Mouse (Mus musculus) hindbrain, embryonic 16.5 days (tissue): ENCODE results near the gene Scgb1b2. TPM values are rescaled to one million over a fixed set of nuclear protein-coding genes. Genes with fewer than 3 reads are reported as not detected.

Experiments used
- ATAC-seq: fragments of 200-750 bp; cut with Nextera tagmentation; 2 replicates; pipeline ENCODE4 v1.8.0; 2017; ENCODE audit warnings: moderate TSS enrichment, moderate library complexity
- H3K27ac ChIP-seq: fragments of 300-500 bp; sonication (generic); 2 replicates; pipeline ENCODE4 v1.5.1; 2014; ENCODE audit warnings: low read depth, mild to moderate bottlenecking, control low read depth, low read length, moderate library complexity
- H3K27me3 ChIP-seq: fragments of 300-500 bp; sonication (generic); replicated peaks from 2 replicates; pipeline ENCODE4 v1.6.1; 2014; ENCODE audit warnings: low read length; ENCODE audit not compliant: control insufficient read depth, insufficient read depth
- H3K36me3 ChIP-seq: fragments of 300-500 bp; sonication (generic); 2 replicates; pipeline ENCODE4 v1.6.1; 2014; ENCODE audit warnings: mild to moderate bottlenecking, low read length, moderate library complexity, mixed read lengths; ENCODE audit not compliant: control insufficient read depth, insufficient read depth
- H3K4me1 ChIP-seq: fragments of 300-500 bp; sonication (generic); 2 replicates; pipeline ENCODE4 v1.6.1; 2014; ENCODE audit warnings: low read depth, low read length; ENCODE audit not compliant: control insufficient read depth, insufficient read depth
- H3K4me2 ChIP-seq: fragments of 300-500 bp; sonication (generic); 2 replicates; pipeline ENCODE4 v1.6.1; 2014; ENCODE audit warnings: mild to moderate bottlenecking, low read length, control low read depth, moderate library complexity
- H3K4me3 ChIP-seq: fragments of 300-500 bp; sonication (generic); 2 replicates; pipeline ENCODE4 v1.5.1; 2014; ENCODE audit warnings: mild to moderate bottlenecking, low read length, control low read depth, moderate library complexity
- H3K9ac ChIP-seq: fragments of 300-500 bp; sonication (generic); 2 replicates; pipeline ENCODE4 v1.6.1; 2014; ENCODE audit warnings: low read depth, mild to moderate bottlenecking, control low read depth, low read length, moderate library complexity
- H3K9me3 ChIP-seq: fragments of 300-500 bp; sonication (generic); 2 replicates; pipeline ENCODE4 v1.6.1; 2014; ENCODE audit warnings: mild to moderate bottlenecking, low read length, moderate library complexity; ENCODE audit not compliant: control insufficient read depth
- WGBS: fragments of 180-500 bp; shearing (Covaris S2); extraction: QIAGEN DNeasy Blood & Tissue Kit; methylation state at CpG from one replicate; pipeline ENCODE4 v1.1.7; 2014; 5-methylcytosine and 5-hydroxymethylcytosine counted together
- polyA plus RNA-seq: library from polyadenylated mRNA; unstranded; fragments of >200 nt; fragmentation: Nextera tagmentation; extraction: Ambion mirVana; gene quantifications from 2 replicates; pipeline ENCODE4 v1.2.1, GENCODE M21; 2015

Scgb1b2 gene
- polyA plus RNA-seq = not detected in 2 replicates

DNA sequence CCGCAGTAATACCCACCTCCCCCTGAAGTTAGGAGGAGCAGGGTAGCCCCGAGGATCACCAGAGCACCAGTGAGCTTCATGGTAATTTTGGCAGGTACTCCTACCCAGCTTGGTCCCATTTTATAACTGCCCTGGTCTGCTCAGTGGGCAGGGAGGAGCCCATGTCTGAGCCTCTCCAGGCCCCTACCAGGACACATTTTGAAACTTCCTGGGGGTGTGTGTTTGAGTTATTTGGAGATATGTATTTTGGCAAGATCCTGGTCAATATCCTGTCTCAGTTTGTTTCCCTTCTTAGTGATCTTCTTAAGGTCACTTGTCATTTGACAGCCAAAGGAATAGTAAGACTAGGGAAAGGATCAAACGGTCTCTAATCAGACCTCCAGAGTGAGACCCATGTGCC, at the start of gene Scgb1b2:
TSS of gene Scgb1b2 (minus strand) at position 101 of the 400 bp plus-strand sequence.
- no peaks in the 10 kb centered on the region for H3K4me1 ChIP-seq
- H3K27me3 ChIP-seq = no peaks in the 10 kb centered on the region
- H3K27ac ChIP-seq = no peak within 1 kb of the TSS
- H3K36me3 ChIP-seq = no peaks in the 10 kb centered on the region
- no peak within 1 kb of the TSS for H3K4me3 ChIP-seq
- ATAC-seq = no peak
- no peak within 1 kb of the TSS for H3K4me2 ChIP-seq
- H3K9me3 ChIP-seq = peaks cover 24% of the 10 kb centered on the region
- H3K9ac ChIP-seq = no peak within 1 kb of the TSS
- WGBS = 79% methylated on average over 3 of the region's 3 CpGs

DNA sequence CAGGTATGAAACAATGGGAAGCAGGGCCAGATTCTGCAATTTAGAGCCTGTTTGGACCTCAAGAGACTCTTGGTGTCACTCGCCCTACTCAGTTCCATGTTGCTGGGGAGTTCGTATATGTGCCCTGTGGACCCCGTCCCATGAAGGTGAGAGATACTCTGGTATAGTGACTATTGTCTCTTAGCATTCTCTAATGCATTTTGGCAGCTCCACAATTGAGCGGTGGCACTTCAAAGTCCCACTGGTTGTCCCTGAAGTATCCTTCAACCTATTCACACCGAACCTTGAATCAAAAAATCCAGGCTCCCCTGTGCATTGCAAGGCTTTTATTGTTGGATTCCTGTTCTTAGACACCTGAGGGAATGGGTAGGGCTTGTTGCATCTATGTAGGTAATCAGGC, 1.4 kb downstream of the Scgb1b2 start, which contains the start of gene Scgb2b2:
TSS of gene Scgb2b2 (plus strand) at position 301 of the 400 bp plus-strand sequence.
- Histone ChIP-seq H3K9me3 (peaks cover 29% of the 10 kb centered on the region), H3K4me1 (no peaks in the 10 kb centered on the region), H3K4me2 (no peak within 1 kb of the TSS), H3K27me3 (no peaks in the 10 kb centered on the region), H3K36me3 (no peaks in the 10 kb centered on the region), H3K27ac (no peak within 1 kb of the TSS), H3K9ac (no peak within 1 kb of the TSS), H3K4me3 (no peak within 1 kb of the TSS)
- no peak for ATAC-seq
- 83% methylated on average over 5 of the region's 5 CpGs for WGBS

Other genes with a start within 250 kb of the Scgb1b2 start
- 24.4 and 32.9 TPM in 2 replicates for gene Fxyd5, start 249.3 kb downstream of the Scgb1b2 start, polyA plus RNA-seq
- gene Fxyd7, start 240.4 kb downstream of the Scgb1b2 start, polyA plus RNA-seq = 324 and 417 TPM in 2 replicates
- 69.4 and 89.9 TPM in 2 replicates for gene Fxyd1, start 234.6 kb downstream of the Scgb1b2 start, polyA plus RNA-seq
- gene Lgi4, start 232.5 kb downstream of the Scgb1b2 start, polyA plus RNA-seq = 0.50 and 0.65 TPM in 2 replicates
- 0.43 and 0.95 TPM in 2 replicates for gene Fxyd3, start 215.1 kb downstream of the Scgb1b2 start, polyA plus RNA-seq
- 0.61 and 0.75 TPM in 2 replicates for gene Hpn, start 176.5 kb downstream of the Scgb1b2 start, polyA plus RNA-seq
- gene Scn1b, start 164.8 kb downstream of the Scgb1b2 start, polyA plus RNA-seq = 19.0 TPM in 2 replicates
- 203 and 222 TPM in 2 replicates for gene Gramd1a, start 135.9 kb downstream of the Scgb1b2 start, polyA plus RNA-seq
- gene Scgb2b2, start 1.3 kb downstream of the Scgb1b2 start, polyA plus RNA-seq = not detected in 2 replicates
- not detected in 2 replicates for gene Scgb2b3, start 70.3 kb upstream of the Scgb1b2 start, polyA plus RNA-seq
- gene Scgb1b3, start 83.8 kb upstream of the Scgb1b2 start, polyA plus RNA-seq = not detected in 2 replicates